Mouse (Mus musculus) E14TG2a.4 (cell line): Measurements from ENCODE around the gene Il17d.

Experiments used
- CTCF ChIP-seq: conservative IDR thresholded peaks from 2 replicates; pipeline ENCODE4 v1.5.1; 2014; ENCODE audit warnings: low read length
- POU5F1 ChIP-seq: IDR thresholded peaks from 2 replicates; pipeline ENCODE4 v1.6.1; 2014; ENCODE audit warnings: low read length, borderline replicate concordance

DNA sequence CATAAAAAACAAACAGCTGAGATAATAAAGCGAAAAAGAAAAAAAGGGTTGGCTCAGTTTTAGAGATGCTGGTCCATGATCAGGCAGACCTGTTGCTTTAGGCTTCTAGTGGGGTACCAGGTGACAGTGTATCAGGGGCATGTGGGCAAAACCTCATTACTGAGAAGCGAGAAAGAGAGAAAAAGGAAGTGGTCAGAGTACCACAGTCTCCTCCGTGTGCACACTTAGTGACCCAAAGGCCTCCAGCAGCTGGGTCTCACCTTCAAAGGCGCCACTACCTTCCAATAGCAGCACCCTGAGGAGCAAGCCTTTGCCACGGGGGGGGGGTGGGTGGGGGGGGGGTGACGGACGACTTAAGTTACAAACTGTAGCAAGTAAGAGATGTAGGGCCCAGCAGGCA lies 2.5 kb downstream of the Il17d start:
- TF ChIP-seq CTCF = no peak
- TF ChIP-seq POU5F1 = no peak
